Mouse (Mus musculus) embryonic facial prominence, embryonic 11.5 days (tissue): ENCODE data around the gene Nup210l. TPM values are rescaled to one million over a fixed set of nuclear protein-coding genes. Genes with fewer than 3 reads are reported as not detected.

ENCODE experiments used
- ATAC-seq: fragments of 200-750 bp; cut with Nextera tagmentation; replicated peaks from 2 replicates; pipeline ENCODE4 v1.8.0; 2017; ENCODE audit warnings: low read depth; ENCODE audit not compliant: insufficient number of reproducible peaks, low FRiP score, low TSS enrichment
- DNase-seq: peaks from one replicate; pipeline ENCODE4 v3.0.0-alpha.2; 2015; ENCODE audit warnings: low spot score
- H3K27ac ChIP-seq: fragments of 300-500 bp; sonication (generic); replicated peaks from 2 replicates; pipeline ENCODE4 v1.5.1; 2014; ENCODE audit warnings: mild to moderate bottlenecking, low read depth, low read length, control low read depth
- H3K27me3 ChIP-seq: fragments of 300-500 bp; sonication (generic); 2 replicates; pipeline ENCODE4 v1.6.1; 2014; ENCODE audit warnings: mild to moderate bottlenecking, low read length, moderate library complexity, mixed read lengths; ENCODE audit not compliant: control insufficient read depth, insufficient read depth
- H3K36me3 ChIP-seq: fragments of 300-500 bp; sonication (generic); replicated peaks from 2 replicates; pipeline ENCODE4 v1.6.1; 2014; ENCODE audit warnings: low read depth, mild to moderate bottlenecking, low read length, moderate library complexity, mixed read lengths; ENCODE audit not compliant: control insufficient read depth, insufficient read depth
- H3K4me1 ChIP-seq: fragments of 300-500 bp; sonication (generic); 2 replicates; pipeline ENCODE4 v1.6.1; 2014; ENCODE audit warnings: low read length, mixed read lengths; ENCODE audit not compliant: control insufficient read depth, insufficient read depth
- H3K4me2 ChIP-seq: fragments of 300-500 bp; sonication (generic); 2 replicates; pipeline ENCODE4 v1.6.1; 2014; ENCODE audit warnings: low read depth, mild to moderate bottlenecking, control low read depth, low read length, moderate library complexity
- H3K4me3 ChIP-seq: fragments of 300-500 bp; sonication (generic); 2 replicates; pipeline ENCODE4 v1.5.1; 2014; ENCODE audit warnings: low read depth, low read length, control low read depth
- H3K9ac ChIP-seq: fragments of 300-500 bp; sonication (generic); replicated peaks from 2 replicates; pipeline ENCODE4 v1.6.1; 2014; ENCODE audit warnings: mild to moderate bottlenecking, control low read depth, low read length
- H3K9me3 ChIP-seq: fragments of 300-500 bp; sonication (generic); replicated peaks from 2 replicates; pipeline ENCODE4 v1.6.1; 2016; ENCODE audit warnings: mild to moderate bottlenecking, low read length, inconsistent platforms, mixed read lengths; ENCODE audit not compliant: control insufficient read depth
- WGBS: fragments of 180-500 bp; shearing (Covaris S2); extraction: QIAGEN DNeasy Blood & Tissue Kit; methylation state at CpG from one replicate; pipeline ENCODE4 v1.1.7; 2014; 5-methylcytosine and 5-hydroxymethylcytosine counted together
- polyA plus RNA-seq: library from polyadenylated mRNA; unstranded; fragments of >200 nt; fragmentation: Nextera tagmentation; extraction: Ambion mirVana; gene quantifications from 2 replicates; pipeline ENCODE4 v1.2.1, GENCODE M21; 2014

Gene Nup210l
- polyA plus RNA-seq, 1 experiment from 2014 or later: 0.45 TPM

- WGBS: 51% methylated on average over 3 of the region's 3 CpGs
- DNase-seq (no peak), ATAC-seq (no peak)
- Histone ChIP-seq H3K9ac (no peak overlapping the region), H3K4me3 (0 out of 2 replicates have a peak overlapping the region, but pooled peaks have one; percentile 3), H3K36me3 (peaks cover 2% of the 10 kb centered on the region), H3K4me2 (no peak overlapping the region), H3K9me3 (no peaks in the 10 kb centered on the region), H3K4me1 (no peaks in the 10 kb centered on the region; the same call in 1 of the 2 replicates), H3K27ac (0 out of 2 replicates have a peak overlapping the region, but pooled peaks have one; percentile 0), H3K27me3 (no peaks in the 10 kb centered on the region)
Measured at GRCm38 (mm10) chr3:90083698-90084324, 20.1 kb upstream of the Nup210l start.

GRCm38 (mm10) chr3:90084790-90085189 lies 19.1 kb upstream of the Nup210l start:
- ATAC-seq (no peak), DNase-seq (no peak)
- no peak overlapping the region for H3K9ac ChIP-seq
- H3K27me3 ChIP-seq: no peaks in the 10 kb centered on the region
- H3K4me2 ChIP-seq: no peak overlapping the region
- no peak overlapping the region for H3K27ac ChIP-seq
- peaks cover 5% of the 10 kb centered on the region for H3K36me3 ChIP-seq
- no peaks in the 10 kb centered on the region; the same call in 1 of the 2 replicates for H3K4me1 ChIP-seq
- H3K9me3 ChIP-seq: no peaks in the 10 kb centered on the region
- 78% methylated on average over 4 of the region's 4 CpGs for WGBS
- H3K4me3 ChIP-seq: no peak overlapping the region

GRCm38 (mm10) chr3:90085281-90085680 lies 18.7 kb upstream of the Nup210l start:
- Histone ChIP-seq H3K36me3 (peaks cover 5% of the 10 kb centered on the region), H3K4me2 (no peak overlapping the region), H3K27ac (no peak overlapping the region), H3K4me3 (no peak overlapping the region), H3K4me1 (no peaks in the 10 kb centered on the region; the same call in 1 of the 2 replicates), H3K27me3 (no peaks in the 10 kb centered on the region), H3K9me3 (no peaks in the 10 kb centered on the region), H3K9ac (no peak overlapping the region)
- no peak for DNase-seq
- 86% methylated on average over 6 of the region's 6 CpGs for WGBS
- ATAC-seq: no peak

GRCm38 (mm10) chr3:90086068-90086467 lies 17.9 kb upstream of the Nup210l start:
- DNase-seq (no peak), ATAC-seq (no peak)
- Histone ChIP-seq H3K4me1 (no peaks in the 10 kb centered on the region; the same call in 1 of the 2 replicates), H3K27me3 (no peaks in the 10 kb centered on the region), H3K36me3 (peaks cover 12% of the 10 kb centered on the region), H3K9me3 (no peaks in the 10 kb centered on the region), H3K4me3 (no peak overlapping the region), H3K9ac (no peak overlapping the region), H3K27ac (no peak overlapping the region), H3K4me2 (no peak overlapping the region)
- 94% methylated on average over 5 of the region's 5 CpGs for WGBS

GRCm38 (mm10) chr3:90088617-90089016 lies 15.3 kb upstream of the Nup210l start:
- Histone ChIP-seq H3K4me2 (no peak overlapping the region), H3K9ac (no peak overlapping the region), H3K9me3 (no peaks in the 10 kb centered on the region), H3K4me3 (no peak overlapping the region), H3K27ac (no peak overlapping the region), H3K4me1 (no peaks in the 10 kb centered on the region), H3K36me3 (peaks cover 24% of the 10 kb centered on the region), H3K27me3 (no peaks in the 10 kb centered on the region)
- no peak for ATAC-seq
- WGBS: 96% methylated on average over 2 of the region's 2 CpGs
- no peak for DNase-seq

- Histone ChIP-seq H3K4me3 (no peak overlapping the region), H3K9ac (no peak overlapping the region), H3K4me2 (no peak overlapping the region), H3K9me3 (no peaks in the 10 kb centered on the region), H3K36me3 (peaks cover 28% of the 10 kb centered on the region), H3K27me3 (no peaks in the 10 kb centered on the region), H3K4me1 (no peaks in the 10 kb centered on the region), H3K27ac (no peak overlapping the region)
- no peak for ATAC-seq
- no peak for DNase-seq
- WGBS: 94% methylated on average over 6 of the region's 6 CpGs
Measured at GRCm38 (mm10) chr3:90090892-90091291, 13.0 kb upstream of the Nup210l start.

GRCm38 (mm10) chr3:90094453-90094852 lies 9.5 kb upstream of the Nup210l start:
- 92% methylated on average over 3 of the region's 3 CpGs for WGBS
- H3K36me3 ChIP-seq: peaks cover 31% of the 10 kb centered on the region

GRCm38 (mm10) chr3:90097928-90098327 lies 6.0 kb upstream of the Nup210l start:
- 90% methylated on average over 5 of the region's 5 CpGs for WGBS
- no peak for ATAC-seq
- peaks cover 17% of the 10 kb centered on the region for H3K36me3 ChIP-seq

More at GRCm38 (mm10) chr3:90094453-90094852, 9.5 kb upstream of the Nup210l start:
- no peak for DNase-seq
- Histone ChIP-seq H3K4me2 (no peak overlapping the region), H3K27ac (no peak overlapping the region), H3K4me1 (no peaks in the 10 kb centered on the region), H3K27me3 (no peaks in the 10 kb centered on the region), H3K4me3 (no peak overlapping the region), H3K9ac (no peak overlapping the region), H3K9me3 (no peaks in the 10 kb centered on the region)
- ATAC-seq: no peak

More at GRCm38 (mm10) chr3:90097928-90098327, 6.0 kb upstream of the Nup210l start:
- Histone ChIP-seq H3K4me3 (no peak overlapping the region), H3K4me2 (no peak overlapping the region), H3K27ac (no peak overlapping the region), H3K9me3 (no peaks in the 10 kb centered on the region), H3K4me1 (no peaks in the 10 kb centered on the region), H3K9ac (no peak overlapping the region), H3K27me3 (no peaks in the 10 kb centered on the region)
- no peak for DNase-seq
